Mouse (Mus musculus): Measurements from ENCODE around the gene Pkdcc.

The Pkdcc gene

DNA sequence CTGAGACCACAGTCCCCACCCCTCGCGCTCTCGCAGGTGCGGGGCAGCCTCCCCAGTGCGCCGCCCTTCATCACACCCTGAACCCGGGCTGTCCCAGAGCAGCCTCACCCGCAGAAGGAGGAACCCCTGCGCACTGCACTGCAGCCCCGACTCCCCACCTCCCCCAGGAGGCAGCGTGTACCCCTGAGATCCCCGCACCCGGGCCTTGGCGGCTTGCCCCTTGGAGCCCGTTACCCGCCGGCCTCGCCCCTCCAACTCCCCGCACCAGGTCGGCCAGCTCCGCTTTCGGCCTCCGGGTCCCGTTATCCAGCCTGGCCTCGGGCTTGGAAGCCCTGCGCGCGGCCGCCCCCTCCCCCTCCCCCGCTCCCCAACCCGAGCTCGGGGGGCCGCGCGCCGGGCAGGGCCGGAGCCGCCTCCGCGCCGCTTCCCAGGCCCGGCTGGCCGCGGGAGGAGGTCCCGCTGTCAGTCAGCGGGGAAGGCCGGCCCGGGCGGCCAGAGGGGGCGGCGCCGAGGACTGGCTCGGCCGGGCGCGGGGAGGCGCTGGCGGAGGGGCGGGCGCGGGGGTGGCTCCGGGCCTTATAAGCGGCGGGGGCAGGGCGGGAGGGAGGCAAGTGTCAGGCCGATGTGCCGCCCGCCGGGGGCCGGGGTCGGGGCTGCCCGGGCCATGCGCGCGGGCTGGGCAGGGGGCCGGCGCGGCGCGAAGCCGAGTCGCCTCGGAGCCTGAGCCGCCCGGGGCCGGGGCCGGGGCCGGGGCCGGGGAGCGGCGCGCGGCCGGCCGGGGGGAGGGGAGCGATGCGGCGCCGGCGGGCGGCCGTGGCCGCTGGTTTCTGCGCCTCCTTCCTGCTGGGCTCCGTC, at the start of gene Pkdcc:
Gene Pkdcc, plus strand, starts transcription at position 619 of the 855 bp plus-strand sequence.
- DNase-seq, result peak; percentile 73

DNA sequence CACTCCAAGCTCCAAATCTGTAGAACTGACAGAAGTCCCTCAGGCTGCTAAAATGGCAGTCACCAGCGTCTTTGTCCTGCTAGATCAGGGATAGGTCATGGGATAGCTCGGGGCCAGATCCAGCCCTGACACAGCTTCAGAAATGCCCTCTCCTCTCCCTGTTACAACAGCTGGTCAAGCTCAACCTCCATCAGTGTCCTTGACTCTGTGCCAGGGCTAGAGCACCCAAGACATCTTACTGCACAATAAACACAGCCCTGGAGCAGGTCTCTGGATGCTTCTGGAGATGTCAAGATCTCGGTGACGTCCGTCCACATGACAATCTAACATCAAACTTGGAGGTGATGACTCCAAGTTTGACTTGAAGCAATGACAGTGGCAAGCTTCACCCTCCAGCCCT, 48.9 kb upstream of the Pkdcc start:
- peak; percentile 21 for DNase-seq

DNA sequence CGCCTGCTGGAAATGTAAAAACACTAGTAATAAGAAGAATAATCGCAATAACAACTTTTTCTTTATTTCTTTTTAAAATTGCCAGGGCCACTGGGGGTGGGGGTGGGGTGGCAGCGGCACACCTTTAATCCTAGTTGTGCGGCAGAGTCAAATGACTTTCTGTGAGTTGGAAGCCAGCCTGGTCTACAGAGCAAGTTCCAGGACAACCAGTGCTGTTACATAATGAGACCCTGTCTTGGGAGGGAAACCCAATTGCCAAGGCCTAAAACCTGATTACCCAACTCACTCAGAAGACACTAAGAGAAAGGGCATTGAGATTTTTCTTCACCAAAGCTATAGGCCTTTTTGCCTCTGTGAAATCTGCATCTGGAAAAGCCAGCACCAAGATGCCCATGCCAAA, 38.9 kb upstream of the Pkdcc start:
- no peak for DNase-seq

DNA sequence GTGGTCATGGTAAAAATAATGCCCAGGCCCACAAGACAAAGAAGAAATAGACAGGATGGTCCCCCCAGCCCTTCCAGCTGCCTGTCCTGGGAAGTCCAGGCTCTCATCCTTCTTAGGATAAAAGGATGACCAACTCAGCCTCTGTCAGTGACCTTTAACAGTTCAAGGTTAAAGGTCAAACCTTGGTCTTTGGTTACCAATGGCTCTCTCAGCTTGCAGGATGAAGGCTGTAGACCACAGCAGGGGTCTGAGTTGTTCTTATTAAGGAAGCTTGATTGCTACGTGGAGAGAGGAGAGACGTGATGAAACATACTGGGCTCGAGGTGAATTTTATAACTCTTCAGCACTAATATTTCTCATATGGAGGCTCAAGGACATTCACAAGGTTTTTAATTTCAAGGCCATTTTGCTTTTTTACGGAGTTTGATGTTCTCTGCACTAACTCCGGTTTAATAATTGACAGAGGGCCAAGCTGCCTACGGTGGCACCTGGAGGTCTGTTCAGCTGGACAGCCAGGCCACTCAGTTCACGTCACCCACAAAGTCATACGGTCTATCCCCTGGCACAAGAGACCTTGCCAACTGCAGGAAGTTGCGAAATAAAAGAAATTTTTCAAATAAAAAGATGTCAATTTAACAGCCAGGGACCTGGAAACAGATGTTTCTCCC, 36.5 kb upstream of the Pkdcc start:
- DNase-seq, result peak; percentile 55

DNA sequence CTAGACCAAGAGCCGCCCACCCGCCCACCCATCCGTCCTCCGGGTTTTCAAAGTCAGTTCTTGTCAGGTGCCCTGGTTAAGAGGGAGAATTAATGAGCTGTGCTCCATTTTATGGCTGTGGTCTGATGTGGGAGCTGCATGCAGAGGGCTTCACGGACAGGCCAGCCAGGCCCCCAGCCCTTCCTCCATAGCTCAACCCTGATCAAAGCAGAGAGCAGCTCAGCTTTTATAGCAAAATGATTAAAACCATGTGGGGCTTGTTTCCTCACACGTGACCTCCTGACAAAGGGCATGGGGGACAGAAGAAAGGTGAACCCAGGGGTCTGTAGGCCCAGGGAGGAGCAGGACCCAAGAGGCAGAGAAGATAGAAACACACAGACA, 36.0 kb upstream of the Pkdcc start:
- DNase-seq, result no peak

DNA sequence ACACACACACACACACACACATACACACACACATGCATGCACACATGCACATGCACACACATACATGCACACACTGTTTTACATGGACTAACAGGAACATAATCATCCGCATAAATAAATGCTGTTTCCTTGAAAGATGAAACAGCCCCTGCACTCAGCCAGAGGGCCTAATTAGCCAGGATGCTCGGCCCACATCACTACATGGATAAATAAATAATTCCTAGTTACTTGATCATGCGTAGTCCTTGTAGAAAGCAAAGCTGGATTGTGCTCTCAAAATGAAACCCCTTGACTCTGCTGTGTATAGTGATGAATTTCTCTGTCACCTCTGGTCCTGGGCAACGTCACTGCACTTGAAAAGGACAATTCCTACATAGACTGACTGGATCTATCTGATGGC, 35.5 kb upstream of the Pkdcc start:
- no peak for DNase-seq

DNA sequence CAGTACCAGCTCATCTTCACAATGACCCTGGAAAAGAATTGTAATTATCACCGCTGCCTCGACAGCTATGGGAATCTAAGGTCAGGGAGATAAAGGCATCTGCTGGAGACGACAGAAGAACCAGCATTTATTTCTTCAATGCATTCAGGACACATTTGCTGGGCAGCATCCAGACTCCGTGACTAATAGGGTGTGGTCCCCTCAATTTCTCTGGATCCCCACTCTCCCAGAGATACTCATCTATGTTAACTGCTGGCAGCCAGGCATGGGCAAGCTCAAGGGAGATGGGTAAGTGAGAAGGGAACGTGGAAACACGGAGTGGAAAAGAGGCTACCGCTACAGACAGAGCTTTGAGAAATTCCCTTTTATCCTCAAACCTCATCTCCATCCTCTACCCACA, 34.0 kb upstream of the Pkdcc start:
- no peak for DNase-seq

DNA sequence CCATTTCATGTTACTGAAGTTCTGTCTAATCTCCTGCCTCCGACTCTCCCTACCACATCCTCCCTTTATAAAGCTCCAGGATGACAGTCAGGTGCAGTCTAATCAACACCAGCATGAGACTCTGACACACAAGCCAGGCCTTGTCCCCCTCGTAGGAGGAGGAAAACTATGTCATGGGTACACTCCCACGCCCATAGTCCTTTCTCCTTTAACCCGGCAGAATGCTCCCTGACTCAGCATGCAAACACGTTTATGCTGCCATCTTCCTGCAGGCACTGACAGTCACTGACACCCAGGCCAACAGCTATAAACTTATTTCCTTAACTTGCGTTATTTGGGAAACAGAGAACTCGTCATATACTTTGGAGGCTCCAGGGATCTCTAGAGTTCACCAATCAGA, 33.5 kb upstream of the Pkdcc start:
- DNase-seq, result no peak

DNA sequence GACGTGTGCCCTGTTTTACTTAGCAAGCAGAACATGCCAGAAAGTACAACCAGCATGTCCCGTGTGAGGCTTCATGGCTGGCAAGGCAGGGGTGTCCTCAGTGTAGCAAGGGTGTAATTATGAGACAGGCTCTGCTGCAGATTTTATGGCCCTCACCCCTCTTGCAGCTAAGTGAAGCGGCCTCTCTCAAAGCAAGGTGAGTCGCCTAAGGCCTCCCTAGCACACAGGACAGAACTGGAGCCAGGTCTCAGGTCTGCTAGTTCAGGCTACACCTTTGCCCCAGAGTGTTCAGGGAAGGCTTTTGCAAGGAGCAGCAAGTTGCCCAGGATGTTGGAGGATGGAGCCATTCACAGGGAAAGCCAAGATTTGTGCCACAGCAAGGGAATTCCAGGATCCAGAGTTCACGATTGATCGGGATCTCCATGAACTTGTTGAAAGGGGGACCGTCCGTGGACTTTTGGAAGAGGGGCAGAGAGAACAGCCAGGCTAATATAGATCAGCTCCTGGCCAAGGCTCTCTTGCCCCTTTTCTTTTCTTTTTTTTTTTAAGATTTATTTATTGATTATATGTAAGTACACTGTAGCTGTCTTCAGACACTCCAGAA, 32.9 kb upstream of the Pkdcc start:
- no peak for DNase-seq

DNA sequence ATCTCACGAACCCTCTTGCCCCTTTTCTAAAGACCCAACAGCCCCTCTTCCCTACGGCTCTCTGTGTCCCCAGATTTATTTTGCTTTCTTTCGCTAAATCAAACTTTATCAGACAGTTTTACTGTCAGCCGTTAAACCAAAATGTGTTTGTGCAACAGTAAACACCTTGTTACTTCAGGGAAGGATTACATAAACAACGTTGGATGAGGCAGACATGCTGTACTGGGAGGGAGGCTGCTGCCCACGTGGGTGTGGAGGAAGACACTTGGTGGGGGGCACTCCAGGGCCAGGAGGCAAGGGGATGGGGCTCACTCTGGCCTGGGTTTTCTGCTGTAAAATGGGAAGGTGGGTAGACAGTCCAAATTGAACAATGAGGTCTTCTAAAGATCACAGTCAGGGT, 32.3 kb upstream of the Pkdcc start:
- no peak for DNase-seq

DNA sequence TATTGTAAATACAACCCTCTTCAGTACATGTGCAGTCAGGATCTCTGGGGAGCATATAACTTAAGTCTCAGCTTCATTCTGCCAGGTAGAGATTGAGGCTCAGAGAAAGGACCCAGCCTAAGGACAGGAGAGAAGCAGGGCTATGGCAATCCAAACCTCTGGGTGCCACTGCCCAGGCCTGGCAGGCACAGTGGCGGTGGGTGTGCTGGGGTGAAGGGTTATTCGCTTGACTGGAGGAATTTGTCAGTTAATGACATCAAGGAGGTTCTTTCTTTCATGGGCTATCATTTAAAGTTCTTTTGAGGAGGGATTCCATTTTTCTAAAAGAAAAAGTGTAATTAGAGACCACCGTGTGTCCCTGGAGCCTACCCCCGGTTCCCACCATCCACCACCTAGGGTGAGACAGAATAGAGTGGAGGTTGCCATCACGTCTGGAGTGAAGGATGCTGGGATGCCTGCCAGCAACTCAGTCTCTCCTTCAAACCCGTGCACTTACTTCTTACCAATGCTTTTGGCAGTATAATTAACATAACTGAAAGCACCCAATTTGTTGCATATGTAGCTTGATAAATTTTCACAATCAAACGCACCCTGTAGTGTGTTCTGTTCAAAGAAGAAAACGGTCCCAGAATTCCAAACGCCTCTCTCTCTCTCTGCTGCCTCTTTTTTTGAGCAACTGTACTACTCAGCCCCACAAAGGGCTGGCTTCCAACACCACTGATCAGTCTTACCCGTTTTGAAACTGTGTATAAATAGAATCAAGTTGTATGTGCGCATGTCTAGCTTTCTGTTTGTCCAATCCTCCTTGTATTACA, 27.1 kb upstream of the Pkdcc start:
- DNase-seq, result no peak

DNA sequence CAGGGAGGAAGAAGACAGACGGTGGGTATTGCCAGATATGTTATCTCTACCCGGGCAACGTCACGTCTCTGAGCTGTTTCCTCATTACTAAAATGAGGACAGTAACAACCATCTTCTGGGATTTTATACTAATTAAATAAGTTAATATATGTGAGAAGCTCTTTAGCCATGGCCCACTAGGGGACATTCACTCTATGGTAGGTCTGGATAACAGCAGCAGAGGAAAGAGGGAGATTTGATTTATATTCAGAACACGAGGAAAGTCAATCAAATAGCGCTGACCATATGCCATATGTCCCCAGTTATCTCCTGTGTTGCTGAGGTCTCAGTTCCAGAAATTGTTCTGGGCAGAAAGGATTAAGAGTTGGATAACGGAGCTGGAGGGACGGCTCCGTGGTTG, 24.3 kb upstream of the Pkdcc start:
- DNase-seq, result no peak

DNA sequence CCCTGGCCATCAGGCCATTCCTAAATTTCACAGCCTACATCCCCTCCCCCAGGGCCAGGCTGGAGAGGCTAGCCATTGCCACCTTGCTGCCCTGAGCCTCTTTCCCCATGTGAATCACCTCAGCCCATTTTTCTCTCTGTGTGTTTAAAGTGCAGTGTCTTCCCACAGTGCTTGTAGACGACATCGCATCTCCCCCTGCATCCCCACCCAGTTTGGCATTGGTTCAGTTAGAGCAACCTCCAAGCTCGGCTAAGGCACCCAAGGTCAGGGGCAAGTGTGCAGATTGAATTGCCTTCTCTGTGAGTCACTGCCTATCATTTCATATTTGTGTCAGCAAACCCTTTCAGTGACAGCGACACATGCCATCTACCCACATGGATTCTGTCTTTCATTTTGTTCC, 20.6 kb upstream of the Pkdcc start:
- no peak for DNase-seq

DNA sequence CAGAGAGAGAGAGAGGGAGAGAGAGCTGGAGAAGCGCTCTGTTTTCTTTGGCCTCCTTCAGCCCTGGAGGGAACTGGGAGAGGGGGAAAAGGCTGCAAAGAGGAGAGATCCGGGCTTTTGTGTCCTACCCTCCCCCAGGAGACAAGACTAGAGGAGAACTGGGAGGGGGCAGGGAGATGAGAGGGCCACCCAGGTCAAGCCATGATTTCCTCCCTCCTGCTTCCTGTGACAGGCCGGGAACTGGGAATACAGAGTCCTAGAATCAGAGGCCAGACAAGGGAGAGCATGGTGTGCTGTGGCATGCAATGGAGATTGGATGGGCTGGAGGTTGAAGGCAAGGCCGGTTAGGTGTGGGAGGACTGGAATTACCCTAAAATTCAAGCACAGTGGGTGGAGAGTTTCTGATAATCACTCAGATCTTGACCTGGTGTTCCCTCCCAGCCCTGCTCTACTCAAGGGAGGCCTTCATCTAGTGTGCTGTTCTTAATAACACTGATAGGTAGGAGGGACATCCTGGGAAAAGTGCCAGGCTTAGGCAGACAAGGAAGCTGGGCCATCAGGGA, 17.6 kb upstream of the Pkdcc start:
- peak; percentile 64 for DNase-seq

DNA sequence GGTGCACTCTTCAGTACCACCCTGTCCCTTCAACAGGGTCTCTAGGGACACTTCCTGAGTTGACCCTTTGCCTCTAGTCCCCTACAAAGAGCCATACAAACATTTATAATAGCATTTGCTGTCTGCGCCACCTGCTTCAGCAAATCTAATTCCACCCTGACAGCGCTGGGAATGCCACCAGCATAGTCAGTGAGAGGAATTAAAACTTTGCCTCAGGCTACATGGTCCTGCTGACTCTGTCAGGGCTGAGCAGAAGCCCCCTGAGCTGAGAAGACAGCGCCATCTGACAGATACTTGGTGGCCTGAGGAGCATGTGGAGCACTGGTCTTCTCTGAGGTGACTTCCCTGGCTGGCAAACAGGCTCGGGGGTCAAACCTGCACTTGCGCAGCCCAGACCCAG, 14.6 kb upstream of the Pkdcc start:
- no peak for DNase-seq

DNA sequence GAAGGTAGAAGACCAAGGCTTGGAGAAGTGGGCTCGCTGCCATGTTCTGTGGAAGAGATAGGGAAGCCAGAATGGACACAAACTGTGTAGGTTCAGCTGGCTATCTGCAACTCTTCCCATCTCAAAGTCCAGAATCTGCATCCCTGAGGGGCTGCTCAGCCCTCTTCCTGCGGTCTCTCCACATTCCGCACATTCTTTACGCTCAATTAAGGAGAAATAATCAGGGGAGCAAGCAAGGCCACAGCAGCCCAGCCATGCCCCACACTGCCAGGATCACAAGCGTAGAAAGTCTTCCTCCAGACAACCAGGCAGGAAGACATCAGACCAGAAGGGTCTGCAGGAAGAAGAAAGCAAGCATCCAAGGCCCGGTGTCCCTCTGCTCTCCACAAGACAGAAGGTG, 13.8 kb upstream of the Pkdcc start:
- DNase-seq, result no peak

DNA sequence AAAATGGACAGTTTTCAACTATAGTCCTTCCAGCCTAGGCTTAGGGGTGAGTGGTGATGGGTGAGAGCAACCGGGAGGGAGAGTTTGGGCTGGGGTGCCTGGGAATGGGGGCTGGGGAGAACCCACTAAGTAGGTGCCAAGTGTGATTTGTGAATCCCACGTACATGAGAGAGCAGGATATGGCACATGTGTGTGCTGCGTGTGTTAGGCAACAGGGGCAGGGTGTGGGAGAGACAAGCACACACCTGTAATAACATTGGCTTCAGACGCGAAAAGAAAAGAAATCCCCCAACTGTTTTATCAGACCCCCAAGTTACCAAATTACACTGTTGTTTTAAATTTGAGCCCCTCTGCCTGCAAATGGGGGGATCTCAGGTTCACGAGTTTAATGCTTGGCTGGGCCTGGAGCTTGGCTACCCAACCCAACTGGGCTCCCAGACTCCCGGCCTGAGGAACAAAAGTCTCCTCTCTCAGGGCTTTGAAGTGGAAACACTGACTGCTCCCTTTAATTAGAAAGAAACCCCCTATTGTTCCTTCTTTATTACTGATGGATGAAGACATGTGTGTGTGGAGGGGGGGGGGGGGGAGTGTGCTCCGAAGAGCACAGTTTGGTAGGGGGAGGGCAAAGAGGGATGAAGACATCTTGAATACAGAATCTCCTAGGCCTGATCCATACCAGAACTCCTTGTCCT, 11.3 kb upstream of the Pkdcc start:
- DNase-seq, result no peak

DNA sequence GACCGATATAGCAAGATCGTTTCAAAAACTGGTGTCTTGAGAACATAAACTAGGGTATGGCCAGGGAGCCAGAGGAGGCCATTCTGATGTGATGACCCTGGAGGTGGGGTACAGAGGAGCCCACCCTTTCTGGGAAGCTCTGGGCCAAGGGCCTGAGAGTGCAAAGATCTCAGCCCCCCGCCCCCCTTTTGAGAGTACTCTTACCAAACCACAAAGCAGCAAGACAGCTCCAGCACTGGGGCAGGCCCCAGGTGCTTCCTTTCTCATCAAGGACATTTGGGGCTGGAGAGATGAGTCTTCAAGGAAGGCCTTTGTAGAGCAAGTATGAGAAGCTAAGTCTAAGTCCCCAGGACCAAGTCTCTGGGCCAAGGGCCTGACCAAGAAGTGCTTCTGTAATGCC, 7.8 kb upstream of the Pkdcc start:
- DNase-seq, result no peak

DNA sequence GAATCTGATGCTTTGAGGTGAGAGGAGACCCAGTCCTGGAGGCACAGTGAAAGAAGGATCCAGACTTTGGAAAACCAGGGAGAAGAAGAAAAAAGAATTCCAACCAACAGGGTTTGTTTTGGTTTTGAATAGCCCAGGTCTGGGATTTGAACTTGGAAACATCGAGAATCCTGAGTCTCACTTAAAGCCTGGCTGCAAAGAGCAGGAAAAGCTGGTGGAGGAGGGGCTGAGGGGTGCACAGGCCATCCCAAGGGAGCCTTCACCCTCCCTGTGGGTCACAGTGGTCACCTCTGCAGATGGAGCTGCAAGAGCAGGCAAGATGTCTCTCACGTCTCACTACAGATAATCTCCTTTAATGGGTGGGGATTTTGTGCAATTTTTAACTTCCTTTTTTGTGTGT, 6.6 kb upstream of the Pkdcc start:
- DNase-seq, result no peak

DNA sequence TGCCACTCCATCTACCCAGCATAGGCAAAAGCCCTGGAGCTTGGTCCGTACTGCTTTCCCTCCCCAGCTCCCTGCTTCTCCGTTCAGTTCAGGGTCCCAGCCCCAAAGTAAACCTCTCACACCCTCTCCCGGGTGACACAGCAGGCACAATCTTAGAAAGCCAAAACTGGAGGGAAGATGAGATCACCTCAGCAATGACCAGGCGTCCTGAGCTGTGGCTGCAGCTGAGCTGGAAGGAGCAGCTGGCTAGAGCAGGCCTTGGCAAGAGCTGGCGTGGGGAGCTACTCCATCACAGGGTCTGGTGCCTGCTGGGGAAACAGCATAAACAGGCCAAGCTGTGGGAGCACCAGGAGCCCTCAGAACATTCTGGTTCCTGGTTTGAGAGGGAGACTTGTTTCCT, 4.6 kb upstream of the Pkdcc start:
- DNase-seq, result no peak

DNA sequence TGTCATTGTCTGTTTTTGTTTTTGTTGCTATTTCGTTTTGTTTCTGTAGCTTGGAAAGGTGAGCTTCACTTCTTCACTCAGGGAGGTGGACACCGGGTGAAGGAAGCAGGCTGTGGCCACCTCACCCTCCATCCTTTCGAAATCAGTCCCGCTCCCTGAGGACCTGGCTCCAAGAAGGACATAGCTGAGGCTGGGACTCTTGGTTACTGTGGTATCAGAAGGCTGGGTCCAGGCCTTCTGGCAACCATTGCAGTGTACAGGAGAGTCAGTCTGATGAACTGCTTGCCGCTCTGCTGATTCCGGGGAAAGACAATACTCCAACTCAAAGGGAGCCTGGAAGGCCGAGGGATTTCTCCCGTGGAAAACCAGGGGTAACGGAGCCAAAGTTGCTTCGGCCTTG, 3.9 kb upstream of the Pkdcc start:
- no peak for DNase-seq

DNA sequence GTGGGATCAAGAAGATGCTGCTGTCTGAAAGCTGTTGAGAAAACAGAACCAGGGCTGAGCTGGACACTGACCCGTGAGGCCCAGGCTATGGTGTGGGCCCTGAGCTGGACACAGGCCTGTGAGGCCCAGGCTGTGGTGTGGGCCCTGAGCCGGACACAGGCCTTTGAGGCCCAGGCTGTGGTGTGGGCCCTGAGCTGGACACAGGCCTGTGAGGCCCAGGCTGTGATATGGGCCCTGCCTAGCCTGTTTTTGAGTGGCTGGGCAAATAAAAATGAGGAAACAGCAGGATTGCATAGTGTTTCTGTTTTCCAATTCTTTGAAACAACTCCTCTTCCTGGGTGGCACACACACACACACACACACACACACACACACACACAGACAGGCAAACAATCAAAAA, 2.7 kb upstream of the Pkdcc start:
- no peak for DNase-seq
